Mouse (Mus musculus) liver, embryonic 14.5 days (tissue): ENCODE measurements around the gene Copg1. TPM values are rescaled to one million over a fixed set of nuclear protein-coding genes. Genes with fewer than 3 reads are reported as not detected.
"Not testable (repeated sequence)": the region's sequence is repeated elsewhere in the genome, so short reads cannot be mapped to it uniquely, and the experiment has no call there.

Experiments
- ATAC-seq: fragments of 200-750 bp; cut with Nextera tagmentation; 2 replicates; pipeline ENCODE4 v1.8.0; 2017; ENCODE audit warnings: moderate number of reproducible peaks, mild to moderate bottlenecking, moderate library complexity; ENCODE audit not compliant: insufficient read depth
- DNase-seq, 3 experiments: peaks; one replicate each; pipeline ENCODE4 v3.0.0-alpha.2; 2012 to 2013; ENCODE audit warnings: low read depth in 3 of 3, low spot score in 3 of 3
- H3K27ac ChIP-seq: fragments of 300-500 bp; sonication (generic); 2 replicates; pipeline ENCODE4 v1.5.1; 2014; ENCODE audit warnings: moderate library complexity, mild to moderate bottlenecking, control low read depth, inconsistent platforms
- H3K27me3 ChIP-seq: fragments of 300-500 bp; sonication (generic); 2 replicates; pipeline ENCODE4 v1.6.1; 2014; ENCODE audit warnings: mild to moderate bottlenecking, low read length, moderate library complexity; ENCODE audit not compliant: control insufficient read depth, insufficient read depth
- H3K36me3 ChIP-seq: fragments of 300-500 bp; sonication (generic); replicated peaks from 2 replicates; pipeline ENCODE4 v1.6.1; 2014; ENCODE audit warnings: low read depth; ENCODE audit not compliant: control insufficient read depth, insufficient read depth
- H3K4me1 ChIP-seq, 2 experiments: fragments of 200-500 bp in 1 of 2; fragments of 300-500 bp in 1 of 2; sonication (generic) in 1 of 2; replicated peaks; 2 replicates each; pipeline ENCODE4 v1.6.1; 2012 to 2014; ENCODE audit warnings: antibody characterized with exemption in 1 of 2, inconsistent platforms in 1 of 2, low read length in 1 of 2; ENCODE audit not compliant: control insufficient read depth in 2 of 2, insufficient read depth in 2 of 2
- H3K4me2 ChIP-seq: fragments of 300-500 bp; sonication (generic); 2 replicates; pipeline ENCODE4 v1.6.1; 2014; ENCODE audit warnings: low read depth, mild to moderate bottlenecking, control low read depth, moderate library complexity
- H3K4me3 ChIP-seq, 2 experiments: fragments of 200-500 bp in 1 of 2; fragments of 300-500 bp in 1 of 2; sonication (generic) in 1 of 2; 2 replicates each; pipeline ENCODE4 v1.5.1; 2012 to 2014; ENCODE audit warnings: low read depth in 2 of 2, low read length in 2 of 2, mild to moderate bottlenecking in 2 of 2, control low read depth in 1 of 2, inconsistent platforms in 1 of 2, moderate library complexity in 1 of 2; ENCODE audit not compliant: insufficient read depth in 1 of 2
- H3K9ac ChIP-seq: fragments of 300-500 bp; sonication (generic); replicated peaks from 2 replicates; pipeline ENCODE4 v1.6.1; 2014; ENCODE audit warnings: mild to moderate bottlenecking, control low read depth, moderate library complexity
- H3K9me3 ChIP-seq: fragments of 300-500 bp; sonication (generic); 2 replicates; pipeline ENCODE4 v1.6.1; 2016; ENCODE audit warnings: low read length, mixed read lengths; ENCODE audit not compliant: control insufficient read depth
- CTCF ChIP-seq: IDR thresholded peaks from 2 replicates; pipeline ENCODE4 v1.5.1; 2016; ENCODE audit warnings: antibody characterized with exemption, low read depth, control low read depth
- EP300 ChIP-seq: IDR thresholded peaks from 2 replicates; pipeline ENCODE4 v1.6.1; 2016; ENCODE audit warnings: antibody characterized with exemption, low read depth
- WGBS: fragments of 180-500 bp; shearing (Covaris S2); extraction: QIAGEN DNeasy Blood & Tissue Kit; methylation state at CpG from one replicate; pipeline ENCODE4 v1.1.7; 2014; ENCODE audit not compliant: insufficient replicate concordance; 5-methylcytosine and 5-hydroxymethylcytosine counted together
- polyA plus RNA-seq, 2 experiments: library from polyadenylated mRNA; depleted of rRNA in 1 of 2; stranded (reverse) in 1 of 2; unstranded in 1 of 2; fragments of >200 nt; fragmentation: Nextera tagmentation in 1 of 2; extraction: Ambion mirVana in 1 of 2; gene quantifications; 2 replicates each; pipeline versions ENCODE4 v1.2.1 to v1.2.3; 2012 to 2014

The Copg1 gene
- polyA plus RNA-seq, 2 experiments, result 22.5 to 42.4 TPM

DNA sequence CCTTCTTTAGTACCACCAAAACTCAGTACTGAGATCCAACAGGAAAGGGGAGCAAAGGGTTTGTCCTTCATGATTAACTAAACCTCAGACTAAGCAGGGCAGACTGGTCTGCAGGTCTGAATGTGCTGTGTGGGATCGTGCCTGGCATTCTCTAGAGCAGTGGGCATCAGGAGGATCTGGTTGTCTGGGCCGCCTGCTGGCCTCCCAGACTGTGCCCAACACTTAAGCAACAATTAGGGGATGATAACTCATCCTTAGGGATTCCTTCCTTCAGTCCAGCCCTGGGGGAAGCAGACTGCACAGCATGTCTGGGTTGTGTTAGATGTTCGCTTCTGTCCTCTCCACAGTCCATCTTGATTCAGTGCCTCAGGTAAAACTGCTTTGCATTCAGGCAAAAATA lies 51.3 kb downstream of the Copg1 start:
- peaks cover 10% of the 10 kb centered on the region for H3K36me3 ChIP-seq
- no peak for DNase-seq
- H3K4me1 ChIP-seq, result no peaks in the 10 kb centered on the region
- ATAC-seq, result no peak
- H3K27me3 ChIP-seq, result no peaks in the 10 kb centered on the region
- H3K9ac ChIP-seq, result no peak overlapping the region
- H3K9me3 ChIP-seq, result no peaks in the 10 kb centered on the region
- TF ChIP-seq EP300 (no peak), CTCF (no peak)
- no peak overlapping the region for H3K4me2 ChIP-seq
- WGBS, result 68% methylated on average over 3 of the region's 3 CpGs
- no peak overlapping the region for H3K27ac ChIP-seq
- H3K4me3 ChIP-seq, result no peak overlapping the region

DNA sequence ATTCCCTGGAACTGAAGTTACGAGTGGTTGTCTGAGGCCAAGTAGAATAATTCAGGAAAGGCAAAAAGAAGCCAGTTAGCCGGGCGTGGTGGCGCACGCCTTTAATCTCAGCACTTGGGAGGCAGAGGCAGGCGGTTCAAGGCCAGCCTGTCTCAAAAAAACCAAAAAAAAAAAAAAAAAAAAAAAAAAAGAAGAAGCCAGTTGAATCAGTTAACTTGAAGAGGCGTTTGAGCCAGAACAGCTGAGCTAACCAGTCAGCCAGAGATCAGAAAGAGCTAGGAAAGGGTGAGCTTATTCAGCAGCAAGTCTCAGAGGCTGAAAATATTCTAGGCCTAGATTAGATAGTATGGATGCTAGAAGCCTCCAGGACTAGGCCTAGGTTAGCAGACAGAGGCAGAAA lies 54.6 kb downstream of the Copg1 start:
- Histone ChIP-seq H3K4me1 (no peaks in the 10 kb centered on the region), H3K27me3 (no peaks in the 10 kb centered on the region), H3K9me3 (no peaks in the 10 kb centered on the region), H3K4me2 (no peak overlapping the region), H3K9ac (no peak overlapping the region), H3K36me3 (no peaks in the 10 kb centered on the region), H3K4me3 (no peak overlapping the region), H3K27ac (no peak overlapping the region)
- ATAC-seq, result no peak
- no peak for DNase-seq
- TF ChIP-seq CTCF (no peak), EP300 (no peak)
- WGBS, result 72% methylated on average over 7 of the region's 7 CpGs

DNA sequence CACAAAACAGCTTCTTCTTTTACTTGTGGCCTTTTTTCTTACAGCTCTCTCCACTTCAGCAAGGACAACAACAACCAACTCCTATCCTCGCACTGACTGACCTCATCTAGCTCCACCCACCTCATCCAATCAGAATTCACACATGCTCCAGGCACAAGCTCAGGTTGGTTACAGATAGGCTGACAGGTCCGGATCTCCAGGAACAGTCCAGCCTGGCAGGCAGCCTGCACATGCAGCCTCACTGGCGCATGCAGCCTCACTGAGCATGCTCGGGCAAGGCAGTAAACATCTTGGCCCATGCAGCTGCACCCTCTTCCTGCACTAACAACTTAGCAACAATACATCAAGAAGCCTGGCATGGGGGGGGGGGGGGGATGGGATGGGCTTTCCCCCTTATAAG lies 74.8 kb downstream of the Copg1 start:
- H3K36me3 ChIP-seq, result not testable (repeated sequence)

More for the DNA sequence above, 74.8 kb downstream of the Copg1 start:
- not testable (repeated sequence) for H3K9ac ChIP-seq, H3K4me3 ChIP-seq, H3K27ac ChIP-seq, DNase-seq, H3K9me3 ChIP-seq, ATAC-seq, H3K27me3 ChIP-seq, H3K4me2 ChIP-seq, H3K4me1 ChIP-seq
- 59% methylated on average over 4 of the region's 4 CpGs for WGBS

Other genes with a start within 250 kb of the Copg1 start
- 6.6 and 9.5 TPM in 2 replicates for gene Aplf, start 215.6 kb upstream of the Copg1 start, polyA plus RNA-seq (2012; rRNA removed)
- gene Aplf, start 215.6 kb upstream of the Copg1 start, polyA plus RNA-seq (2014; fragmentation: Nextera tagmentation; extraction: Ambion mirVana), result 16.5 and 17.9 TPM in 2 replicates
- 0.09 and 0.16 TPM in 2 replicates for gene Efcc1, start 156.9 kb upstream of the Copg1 start, polyA plus RNA-seq (2012; rRNA removed)
- 0.17 and 0.27 TPM in 2 replicates for gene Efcc1, start 156.9 kb upstream of the Copg1 start, polyA plus RNA-seq (2014; fragmentation: Nextera tagmentation; extraction: Ambion mirVana)
- gene Gp9, start 109.7 kb upstream of the Copg1 start, polyA plus RNA-seq (2012; rRNA removed), result 35.1 and 62.4 TPM in 2 replicates
- gene Gp9, start 109.7 kb upstream of the Copg1 start, polyA plus RNA-seq (2014; fragmentation: Nextera tagmentation; extraction: Ambion mirVana), result 29.1 and 35.2 TPM in 2 replicates
- 21.9 and 27.8 TPM in 2 replicates for gene Rab43, start 75.7 kb upstream of the Copg1 start, polyA plus RNA-seq (2012; rRNA removed)
- gene Rab43, start 75.7 kb upstream of the Copg1 start, polyA plus RNA-seq (2014; fragmentation: Nextera tagmentation; extraction: Ambion mirVana), result 25.9 and 34.1 TPM in 2 replicates
- gene Gm45140, start 52.0 kb upstream of the Copg1 start, polyA plus RNA-seq (2012; rRNA removed), result 0.28 and 3.2 TPM in 2 replicates
- gene Gm45140, start 52.0 kb upstream of the Copg1 start, polyA plus RNA-seq (2014; fragmentation: Nextera tagmentation; extraction: Ambion mirVana), result 3.6 and 3.7 TPM in 2 replicates
- gene Isy1, start 49.0 kb upstream of the Copg1 start, polyA plus RNA-seq (2012; rRNA removed), result 4.9 and 16.9 TPM in 2 replicates
- gene Isy1, start 49.0 kb upstream of the Copg1 start, polyA plus RNA-seq (2014; fragmentation: Nextera tagmentation; extraction: Ambion mirVana), result 33.7 and 34.0 TPM in 2 replicates
- 152 and 190 TPM in 2 replicates for gene Cnbp, start 36.7 kb upstream of the Copg1 start, polyA plus RNA-seq (2012; rRNA removed)
- 556 and 576 TPM in 2 replicates for gene Cnbp, start 36.7 kb upstream of the Copg1 start, polyA plus RNA-seq (2014; fragmentation: Nextera tagmentation; extraction: Ambion mirVana)
- gene Hmces, start 26.1 kb downstream of the Copg1 start, polyA plus RNA-seq (2012; rRNA removed), result 9.4 and 11.0 TPM in 2 replicates
- gene Hmces, start 26.1 kb downstream of the Copg1 start, polyA plus RNA-seq (2014; fragmentation: Nextera tagmentation; extraction: Ambion mirVana), result 13.5 and 17.0 TPM in 2 replicates
- gene H1fx, start 93.8 kb downstream of the Copg1 start, polyA plus RNA-seq (2012; rRNA removed), result 2.7 and 5.7 TPM in 2 replicates
- gene H1fx, start 93.8 kb downstream of the Copg1 start, polyA plus RNA-seq (2014; fragmentation: Nextera tagmentation; extraction: Ambion mirVana), result 1.8 and 4.1 TPM in 2 replicates
- 64.8 and 76.7 TPM in 2 replicates for gene Rab7, start 157.5 kb downstream of the Copg1 start, polyA plus RNA-seq (2012; rRNA removed)
- gene Rab7, start 157.5 kb downstream of the Copg1 start, polyA plus RNA-seq (2014; fragmentation: Nextera tagmentation; extraction: Ambion mirVana), result 110 and 119 TPM in 2 replicates
- gene Rpn1, start 196.7 kb downstream of the Copg1 start, polyA plus RNA-seq (2012; rRNA removed), result 75.9 and 81.7 TPM in 2 replicates
- 169 and 172 TPM in 2 replicates for gene Rpn1, start 196.7 kb downstream of the Copg1 start, polyA plus RNA-seq (2014; fragmentation: Nextera tagmentation; extraction: Ambion mirVana)